Mouse (Mus musculus) gonadal fat pad, adult 2 months (tissue): Measurements from ENCODE around the gene Rundc3a. TPM values are rescaled to one million over a fixed set of nuclear protein-coding genes. Genes with fewer than 3 reads are reported as not detected.

Source experiments
- DNase-seq: peaks from one replicate; pipeline ENCODE4 v3.0.0-alpha.2; 2012; ENCODE audit warnings: low read depth
- polyA plus RNA-seq: library from polyadenylated mRNA; depleted of rRNA; stranded (reverse); fragments of >200 nt; gene quantifications from 2 replicates; pipeline ENCODE4 v1.2.3, GENCODE M21; 2012

The Rundc3a gene
- polyA plus RNA-seq, 1 experiment = 0.95 TPM

DNA sequence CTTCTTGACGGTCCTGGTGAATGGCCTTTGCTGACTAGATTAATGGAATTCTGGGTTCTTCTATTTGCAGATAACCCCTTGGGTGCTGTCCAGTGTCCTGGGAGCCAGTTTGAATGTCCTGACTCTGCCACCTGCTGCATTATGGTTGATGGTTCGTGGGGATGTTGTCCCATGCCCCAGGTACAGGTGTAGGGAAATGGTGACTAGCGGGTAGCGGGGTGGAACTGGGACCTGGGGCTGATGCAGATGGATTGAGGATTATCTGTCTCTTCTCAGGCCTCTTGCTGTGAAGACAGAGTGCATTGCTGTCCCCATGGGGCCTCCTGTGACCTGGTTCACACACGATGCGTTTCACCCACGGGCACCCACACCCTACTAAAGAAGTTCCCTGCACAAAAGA lies 40.7 kb downstream of the Rundc3a start:
- DNase-seq = no peak

- no peak for DNase-seq
Measured at GRCm38 (mm10) chr11:102434406-102434805, 41.2 kb downstream of the Rundc3a start.

- no peak for DNase-seq
Measured at GRCm38 (mm10) chr11:102434816-102435705, 41.9 kb downstream of the Rundc3a start.

- DNase-seq = no peak
Measured at GRCm38 (mm10) chr11:102435754-102436470, 42.7 kb downstream of the Rundc3a start.

GRCm38 (mm10) chr11:102436471-102436790 lies 43.2 kb downstream of the Rundc3a start:
- DNase-seq = no peak

GRCm38 (mm10) chr11:102437120-102438061 lies 44.2 kb downstream of the Rundc3a start:
- DNase-seq = no peak

GRCm38 (mm10) chr11:102438212-102439092 lies 45.2 kb downstream of the Rundc3a start:
- DNase-seq = no peak

- DNase-seq = no peak
Measured at GRCm38 (mm10) chr11:102439093-102440082, 46.2 kb downstream of the Rundc3a start.

GRCm38 (mm10) chr11:102440255-102440654 lies 47.1 kb downstream of the Rundc3a start:
- DNase-seq = no peak

- no peak for DNase-seq
Measured at GRCm38 (mm10) chr11:102441434-102441833, 48.2 kb downstream of the Rundc3a start.

- DNase-seq = no peak
Measured at GRCm38 (mm10) chr11:102442089-102442488, 48.9 kb downstream of the Rundc3a start.

DNA sequence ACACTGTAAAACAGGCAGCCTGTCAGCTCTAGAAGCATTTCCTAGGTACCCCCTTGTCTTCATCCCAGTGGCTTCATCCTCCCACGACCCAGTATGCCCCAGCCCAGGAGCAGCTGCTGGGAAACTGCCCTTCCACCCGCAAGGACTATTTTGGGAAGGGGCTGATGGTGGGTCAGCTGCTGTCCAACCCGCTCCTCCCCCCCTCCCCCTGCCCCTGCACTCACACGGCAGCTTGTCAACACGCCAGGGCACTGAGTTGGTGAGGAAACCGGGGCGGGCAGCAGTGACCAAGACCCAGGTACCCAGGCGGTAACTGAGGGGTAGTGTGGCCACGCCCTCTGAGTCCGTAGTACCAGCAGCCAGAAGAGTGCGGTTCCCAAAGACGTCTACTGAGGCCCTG lies 50.5 kb downstream of the Rundc3a start:
- no peak for DNase-seq

DNA sequence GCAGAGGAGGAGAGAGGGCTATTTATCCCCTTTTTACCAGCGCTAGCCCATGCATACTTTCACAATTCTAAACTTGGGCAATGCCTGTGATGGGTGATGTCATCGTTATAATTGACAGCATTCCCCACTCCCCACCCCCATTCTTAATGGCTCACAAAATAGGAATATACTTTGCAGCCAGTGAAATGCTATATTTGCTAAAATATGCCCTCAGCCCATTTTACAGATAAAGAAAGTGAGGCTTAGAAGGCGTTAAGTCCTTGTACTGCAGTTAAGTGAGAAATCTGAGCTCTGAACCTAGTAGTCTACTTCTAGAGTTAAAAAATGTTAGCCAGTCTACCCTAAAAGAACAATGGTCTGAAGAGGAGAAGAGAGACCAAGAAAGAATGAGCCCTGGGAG lies 51.1 kb downstream of the Rundc3a start:
- DNase-seq = no peak

- DNase-seq = no peak
Measured at GRCm38 (mm10) chr11:102444781-102445180, 51.6 kb downstream of the Rundc3a start.

DNA sequence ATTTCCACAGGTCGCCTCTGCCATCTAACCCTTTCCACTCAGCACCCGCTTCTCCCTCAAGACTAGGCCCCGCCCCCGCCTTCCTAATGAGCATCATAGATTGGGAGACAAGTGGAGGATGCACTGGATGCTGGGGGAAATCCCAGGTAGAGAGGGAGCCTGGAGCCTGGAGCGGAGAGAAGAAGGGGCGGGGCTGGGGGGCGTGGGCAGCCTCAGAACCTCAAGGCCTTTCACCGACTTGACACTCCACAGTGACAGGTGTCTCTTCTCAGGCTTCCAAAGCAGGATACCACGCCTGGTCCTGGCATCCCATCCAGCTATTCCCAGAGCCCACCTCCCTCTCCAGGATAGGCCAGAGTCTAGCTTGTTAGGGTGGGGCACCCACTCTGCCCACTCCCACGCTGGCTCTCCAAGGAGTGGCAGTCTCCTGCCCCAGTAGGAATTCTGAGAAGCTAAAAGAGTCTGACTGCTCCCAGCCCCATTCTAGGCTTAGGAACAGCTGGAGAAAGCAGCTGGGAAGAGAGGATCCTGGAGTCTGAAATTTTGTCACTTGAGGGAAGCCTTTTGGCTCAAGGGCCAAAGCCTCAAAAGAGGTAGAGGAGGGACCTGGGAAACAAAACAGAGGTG lies 52.2 kb downstream of the Rundc3a start:
- no peak for DNase-seq

DNA sequence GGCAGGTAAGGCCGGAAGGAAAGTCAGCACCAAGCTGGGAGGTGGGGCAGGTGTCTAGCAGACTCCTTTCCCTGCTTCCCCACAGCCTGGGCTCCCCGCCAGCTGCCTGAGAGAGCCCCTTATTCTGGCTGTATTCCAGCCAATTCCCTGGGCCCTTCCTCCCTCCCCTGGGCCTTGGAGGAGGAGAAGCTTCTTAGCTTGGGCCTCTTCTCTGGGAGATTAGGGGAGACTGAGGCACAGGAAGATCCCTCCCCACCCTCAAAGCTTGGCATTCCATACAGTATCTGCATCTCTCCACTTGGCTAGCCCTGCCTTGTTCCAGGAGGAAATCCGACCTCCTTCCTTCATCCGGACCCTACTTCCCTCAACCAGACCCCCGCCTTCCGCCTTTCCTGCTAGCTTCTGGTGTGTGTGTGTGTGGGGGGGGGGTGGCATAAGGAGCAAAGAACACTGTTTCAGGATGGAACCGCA lies 52.7 kb downstream of the Rundc3a start:
- no peak for DNase-seq

DNA sequence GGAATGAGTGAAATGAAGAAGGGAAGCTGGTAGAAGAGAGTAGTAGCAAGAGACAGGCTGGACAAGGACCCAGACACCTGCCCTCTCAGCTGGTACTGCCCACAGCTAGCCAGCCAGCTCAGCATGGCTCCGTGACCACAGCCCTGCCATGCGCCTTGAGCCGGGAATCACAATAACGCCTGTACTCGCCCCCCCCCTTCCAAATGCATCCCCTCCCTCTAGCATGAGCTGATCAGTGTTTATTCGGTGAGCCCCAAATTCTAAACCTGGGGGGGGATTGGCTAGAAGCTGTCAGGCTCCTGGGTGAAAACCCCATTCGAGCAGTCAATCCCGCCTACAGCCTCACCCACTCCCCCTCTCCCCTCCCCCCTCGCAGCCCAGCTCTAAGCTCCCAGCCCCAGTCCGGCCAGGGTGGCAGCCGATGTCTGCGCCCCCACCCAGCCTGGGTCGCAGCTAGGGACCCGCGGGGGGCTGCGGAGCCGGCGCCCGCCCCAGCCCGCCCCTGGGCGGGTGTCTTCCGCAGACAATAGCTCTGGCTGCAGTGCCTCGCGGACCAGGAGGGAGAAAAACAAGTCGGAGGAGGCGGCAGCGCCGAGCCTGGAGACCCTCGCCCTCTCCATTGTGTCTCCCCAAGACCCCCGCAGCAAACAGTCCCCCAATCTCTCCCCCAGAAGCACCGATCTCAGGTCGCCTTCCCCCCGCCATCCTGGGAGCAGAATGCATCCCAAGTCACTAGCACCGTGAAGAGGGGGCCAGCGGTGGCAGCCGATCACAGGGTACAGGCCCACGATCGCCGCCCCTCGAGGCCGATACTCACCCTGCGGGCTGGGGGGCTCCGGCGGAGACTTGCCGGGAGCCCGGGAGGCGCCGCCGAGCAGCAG lies 53.6 kb downstream of the Rundc3a start:
- no peak for DNase-seq

DNA sequence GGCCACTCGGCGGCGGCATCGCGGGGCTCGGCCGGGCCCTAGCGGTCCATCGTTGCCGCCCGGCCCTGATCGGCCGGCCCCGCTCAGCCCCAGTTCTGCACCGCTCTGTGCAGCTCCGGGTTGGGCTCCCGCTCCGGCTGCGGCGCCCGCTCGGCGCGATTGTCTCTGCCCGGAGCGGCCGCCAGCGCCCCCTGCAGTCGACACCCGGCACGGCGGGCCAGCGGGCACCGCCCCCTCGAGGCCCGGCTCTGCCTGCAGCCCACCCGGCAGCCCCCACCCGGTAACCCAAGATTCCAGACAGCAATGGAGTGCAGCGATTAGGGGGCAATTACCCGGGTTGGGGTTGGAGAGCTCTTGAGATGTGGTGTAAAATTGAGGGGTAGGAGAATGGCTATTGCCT lies 54.3 kb downstream of the Rundc3a start, which contains the start of gene Fam171a2:
TSS of gene Fam171a2 (minus strand) at position 186 of the 400 bp plus-strand sequence.
- DNase-seq = no peak
